Comparison of ENCODE assay signal across 23 mouse cellular contexts in genomic region chr16:94399141-94399540, GRCm38 (mm10). TPM values are rescaled to one million over a fixed set of nuclear protein-coding genes. Genes with fewer than 3 reads are reported as not detected.
DNase-seq lines count a peak whose midpoint lies in the region; ATAC-seq and TF ChIP-seq lines count a peak whose summit lies in the region.
"Had no signal": no experiment of that assay in that cellular context is flagged by ENCODE, and none has a peak within 500 bp of the region (broad histone marks: within the 10 kb centered on the region; RNA-seq: fewer than 3 reads in every experiment).

No protein-coding gene starts in this region.

- TF ChIP-seq POLR2A in heart, adult 2 months (IDR thresholded peaks at IDR 0.05; ENCODE audit: insufficient read depth, low read depth, low read length): no peak

- no peak for DNase-seq in heart, postnatal 10 days
- no peak for DNase-seq in heart, adult 2 months
- peak; percentile 52 for DNase-seq in skeletal muscle tissue, adult 2 months (ENCODE audit: low read depth, low spot score)
- DNase-seq: adrenal gland, adult 8-10 months; adrenal gland, postnatal 36 days; cerebellum, adult 11 months; cerebellum, adult 8-10 months; cerebellum, postnatal 14 days; embryo, embryonic 11 days; gastrocnemius, postnatal 14 days; heart, postnatal 14 days; kidney, postnatal 10 days had no signal

- TF ChIP-seq EP300 in heart, adult 2 months (IDR thresholded peaks at IDR 0.05; ENCODE audit: insufficient read depth, low read depth, low read length): no peak

- H3K9me3 ChIP-seq in heart, embryonic 12.5 days (replicated peaks): no peaks in the 10 kb centered on the region
- no peaks in the 10 kb centered on the region for H3K9me3 ChIP-seq in heart, embryonic 16.5 days (replicated peaks; ENCODE audit: control insufficient read depth, low read length)
- no peaks in the 10 kb centered on the region for H3K9me3 ChIP-seq in intestine, embryonic 15.5 days
- H3K9me3 ChIP-seq in intestine, postnatal 0 days (ENCODE audit: control insufficient read depth): no peaks in the 10 kb centered on the region
- H3K9me3 ChIP-seq: embryonic facial prominence, embryonic 15.5 days; forebrain, embryonic 10.5 days; hindbrain, embryonic 10.5 days had no signal

- H3K9ac ChIP-seq in heart, embryonic 12.5 days: no peak overlapping the region
- no peak overlapping the region for H3K9ac ChIP-seq in heart, embryonic 16.5 days (ENCODE audit: low read length)
- no peak overlapping the region for H3K9ac ChIP-seq in heart, adult 2 months (ENCODE audit: low read depth, low read length)
- H3K9ac ChIP-seq in intestine, embryonic 15.5 days: no peak overlapping the region
- no peak overlapping the region for H3K9ac ChIP-seq in intestine, postnatal 0 days (ENCODE audit: low read depth, low read length)
- H3K9ac ChIP-seq: embryonic facial prominence, embryonic 15.5 days had no signal

- intact Hi-C loops in heart, postnatal 10 days (cut with DNase I): no loop called here
- intact Hi-C loops in heart, adult 2 months (cut with DNase I): no loop called here

- peaks cover 2% of the 10 kb centered on the region; the same call in 1 of the 2 replicates for H3K79me2 ChIP-seq in heart, adult 2 months (replicated peaks; ENCODE audit: control insufficient read depth, insufficient read depth, low read length)

- no peak overlapping the region for H3K4me3 ChIP-seq in heart, embryonic 12.5 days
- H3K4me3 ChIP-seq in heart, embryonic 16.5 days (ENCODE audit: low read length): no peak overlapping the region
- H3K4me3 ChIP-seq in heart, adult 2 months: no peak overlapping the region
- H3K4me3 ChIP-seq in intestine, embryonic 15.5 days (replicated peaks): no peak overlapping the region
- H3K4me3 ChIP-seq in intestine, postnatal 0 days (ENCODE audit: low read depth, low read length): no peak overlapping the region
- H3K4me3 ChIP-seq: embryonic facial prominence, embryonic 15.5 days; erythroblast, embryonic 14.5 days; forebrain, embryonic 10.5 days; hindbrain, embryonic 10.5 days had no signal

- peaks cover 25% of the 10 kb centered on the region for H3K36me3 ChIP-seq in heart, embryonic 12.5 days
- H3K36me3 ChIP-seq in heart, embryonic 16.5 days (ENCODE audit: control insufficient read depth, insufficient read depth): peaks cover 11% of the 10 kb centered on the region
- peaks cover 5% of the 10 kb centered on the region; the same call in 1 of the 2 replicates for H3K36me3 ChIP-seq in heart, adult 2 months (ENCODE audit: control insufficient read depth, insufficient read depth, low read length)
- no peaks in the 10 kb centered on the region for H3K36me3 ChIP-seq in intestine, embryonic 15.5 days
- H3K36me3 ChIP-seq in intestine, postnatal 0 days (ENCODE audit: control insufficient read depth, insufficient read depth): peaks cover 15% of the 10 kb centered on the region

- no peak overlapping the region for H3K4me2 ChIP-seq in heart, embryonic 12.5 days
- no peak overlapping the region for H3K4me2 ChIP-seq in heart, embryonic 16.5 days (ENCODE audit: low read depth, low read length)
- no peak overlapping the region for H3K4me2 ChIP-seq in intestine, embryonic 15.5 days (replicated peaks)
- no peak overlapping the region for H3K4me2 ChIP-seq in intestine, postnatal 0 days (replicated peaks; ENCODE audit: low read depth)
- H3K4me2 ChIP-seq: embryonic facial prominence, embryonic 15.5 days had no signal

- peaks cover 39% of the 10 kb centered on the region for H3K4me1 ChIP-seq in heart, embryonic 12.5 days (replicated peaks)
- H3K4me1 ChIP-seq in heart, embryonic 16.5 days (ENCODE audit: control insufficient read depth, insufficient read depth, low read length): peaks cover 16% of the 10 kb centered on the region
- H3K4me1 ChIP-seq in heart, adult 2 months (ENCODE audit: control insufficient read depth, insufficient read depth, low read length): no peaks in the 10 kb centered on the region; the same call in 1 of the 2 replicates
- 0 out of 2 replicates have a peak, but pooled peaks cover 2% of the 10 kb centered on the region for H3K4me1 ChIP-seq in intestine, embryonic 15.5 days (replicated peaks)
- no peaks in the 10 kb centered on the region for H3K4me1 ChIP-seq in intestine, postnatal 0 days (replicated peaks; ENCODE audit: control insufficient read depth, insufficient read depth, low read length)

- no peak for TF ChIP-seq CTCF in heart, adult 2 months (IDR thresholded peaks at IDR 0.05)
- TF ChIP-seq CTCF in intestine, postnatal 0 days (IDR thresholded peaks at IDR 0.05; ENCODE audit: low read depth): no peak

- peak overlapping the region; percentile 54 for H3K27ac ChIP-seq in heart, embryonic 12.5 days (ENCODE audit: poor library complexity, severe bottlenecking)
- H3K27ac ChIP-seq in heart, embryonic 16.5 days (ENCODE audit: low read length): peak overlapping the region; percentile 17
- no peak overlapping the region for H3K27ac ChIP-seq in heart, adult 2 months
- H3K27ac ChIP-seq in intestine, embryonic 15.5 days: no peak overlapping the region
- no peak overlapping the region for H3K27ac ChIP-seq in intestine, postnatal 0 days (ENCODE audit: low read depth, low read length)
- H3K27ac ChIP-seq: embryonic facial prominence, embryonic 15.5 days; forebrain, embryonic 10.5 days; hindbrain, embryonic 10.5 days had no signal

- no peaks in the 10 kb centered on the region for H3K27me3 ChIP-seq in heart, embryonic 12.5 days (replicated peaks)
- no peaks in the 10 kb centered on the region for H3K27me3 ChIP-seq in heart, embryonic 16.5 days (ENCODE audit: control insufficient read depth, insufficient read depth, low read length)
- H3K27me3 ChIP-seq in heart, adult 2 months (ENCODE audit: control insufficient read depth, insufficient read depth, low read length): no peaks in the 10 kb centered on the region
- H3K27me3 ChIP-seq in intestine, embryonic 15.5 days (replicated peaks): no peaks in the 10 kb centered on the region
- H3K27me3 ChIP-seq in intestine, postnatal 0 days (replicated peaks; ENCODE audit: control insufficient read depth, insufficient read depth, low read length): no peaks in the 10 kb centered on the region
- H3K27me3 ChIP-seq: CH12.LX; embryonic facial prominence, embryonic 15.5 days had no signal

- ATAC-seq in heart, embryonic 12.5 days (ENCODE audit: insufficient number of reproducible peaks, low FRiP score): no peak
- 0 out of 2 replicates have a peak, but pooled peaks have one; percentile 9 for ATAC-seq in heart, embryonic 16.5 days (replicated peaks; ENCODE audit: extremely low read depth, insufficient read depth, low FRiP score)
- peak; percentile 31; the same call in 1 of the 2 replicates for ATAC-seq in intestine, embryonic 15.5 days
- no peak for ATAC-seq in intestine, postnatal 0 days
- ATAC-seq: forebrain, embryonic 14.5 days; intestine, embryonic 16.5 days had no signal

- WGBS in heart, embryonic 12.5 days: 47% methylated on average over 2 of the region's 2 CpGs
- WGBS in heart, embryonic 16.5 days: 43% methylated on average over 2 of the region's 2 CpGs
- WGBS in heart, adult 2 months: 62% methylated on average over 2 of the region's 2 CpGs
- WGBS in intestine, embryonic 15.5 days: 80% methylated on average over 2 of the region's 2 CpGs
- WGBS in intestine, postnatal 0 days: 75% methylated on average over 2 of the region's 2 CpGs

RNA-seq across cellular contexts. Expression of gene Pigp, which starts 27.5 kb away (rescaled TPM):
- 104 and 111 TPM in 2 replicates for polyA plus RNA-seq in heart, embryonic 12.5 days (2016; fragmentation: Nextera tagmentation; extraction: Ambion mirVana)
- total RNA-seq in heart, postnatal 10 days (2021): 10 to 100 TPM; 77.1 to 80.5 TPM
- 105 and 119 TPM in 2 replicates for polyA plus RNA-seq in heart, embryonic 16.5 days (2015; fragmentation: Nextera tagmentation; extraction: Ambion mirVana)
- 100 to 1,000 TPM; 101 to 113 TPM for total RNA-seq in heart, adult 2 months (2021)
- 49.4 and 86.4 TPM in 2 replicates for polyA plus RNA-seq in heart, adult 2 months (2012; rRNA removed)
- 120 and 124 TPM in 2 replicates for polyA plus RNA-seq in intestine, embryonic 15.5 days (2015; fragmentation: Nextera tagmentation; extraction: Ambion mirVana)
- polyA plus RNA-seq in intestine, postnatal 0 days (2015; fragmentation: Nextera tagmentation; extraction: Ambion mirVana): 165 and 173 TPM in 2 replicates

RNA-seq across cellular contexts. Expression of gene Ttc3, which starts 28.7 kb away (rescaled TPM):
- 212 and 237 TPM in 2 replicates for polyA plus RNA-seq in heart, embryonic 12.5 days (2016; fragmentation: Nextera tagmentation; extraction: Ambion mirVana)
- 100 to 1,000 TPM; 127 to 128 TPM for total RNA-seq in heart, postnatal 10 days (2021)
- 141 and 148 TPM in 2 replicates for polyA plus RNA-seq in heart, embryonic 16.5 days (2015; fragmentation: Nextera tagmentation; extraction: Ambion mirVana)
- 10 to 100 TPM; 77.6 to 85.5 TPM for total RNA-seq in heart, adult 2 months (2021)
- polyA plus RNA-seq in heart, adult 2 months (2012; rRNA removed): 26.0 and 43.2 TPM in 2 replicates
- polyA plus RNA-seq in intestine, embryonic 15.5 days (2015; fragmentation: Nextera tagmentation; extraction: Ambion mirVana): 134 and 183 TPM in 2 replicates
- 55.2 and 56.6 TPM in 2 replicates for polyA plus RNA-seq in intestine, postnatal 0 days (2015; fragmentation: Nextera tagmentation; extraction: Ambion mirVana)

Comparison
In these comparisons a context has a peak if more than half of its experiments do, and no peak if none do; other contexts are left out.
1. ATAC-seq: peak in heart, embryonic 16.5 days (single experiment) and intestine, embryonic 15.5 days (single experiment); none in heart, embryonic 12.5 days (single experiment) and intestine, postnatal 0 days (single experiment).
2. H3K27ac ChIP-seq: peak in heart, embryonic 12.5 days (single experiment) and heart, embryonic 16.5 days (single experiment); none in heart, adult 2 months (single experiment), intestine, embryonic 15.5 days (single experiment) and intestine, postnatal 0 days (single experiment).